Mouse (Mus musculus) ES-Bruce4 (cell line): Measurements from ENCODE around the gene Rps6kl1.

Source experiments
- CTCF ChIP-seq: IDR thresholded peaks from one replicate; pipeline ENCODE4 v1.8.1; 2011; ENCODE audit warnings: low read depth, low read length
- POLR2A ChIP-seq: IDR thresholded peaks from one replicate; pipeline ENCODE4 v1.8.1; 2011; ENCODE audit warnings: low read length; ENCODE audit not compliant: insufficient read depth

- TF ChIP-seq CTCF: no peak
- TF ChIP-seq POLR2A: no peak
Measured at GRCm38 (mm10) chr12:85178294-85178693, 27.2 kb upstream of the Rps6kl1 start.
